Mouse (Mus musculus): ENCODE measurements around the gene Huwe1.

GRCm38 (mm10) chrX:151929390-151929789 lies 128.8 kb downstream of the Huwe1 start:
- TF ChIP-seq POLR2A (IDR thresholded peaks at IDR 0.05; ENCODE audit: insufficient read depth, low read length) (no peak), CTCF (IDR thresholded peaks at IDR 0.05; ENCODE audit: low read depth, low read length) (no peak), EP300 (IDR thresholded peaks at IDR 0.05; ENCODE audit: insufficient read depth, low read depth, low read length) (no peak)
